Mouse (Mus musculus) B cell, adult 67 days (primary cell): ENCODE results near the gene Rc3h2. TPM values are rescaled to one million over a fixed set of nuclear protein-coding genes. Genes with fewer than 3 reads are reported as not detected.

Experiments
- total RNA-seq, 2 experiments: library from RNA; stranded (reverse); gene quantifications; 4 replicates each; pipeline ENCODE4 v1.2.4; 2023

Gene Rc3h2
- total RNA-seq, result 10 to 100 TPM; 71.5 to 73.7 TPM

DNA sequence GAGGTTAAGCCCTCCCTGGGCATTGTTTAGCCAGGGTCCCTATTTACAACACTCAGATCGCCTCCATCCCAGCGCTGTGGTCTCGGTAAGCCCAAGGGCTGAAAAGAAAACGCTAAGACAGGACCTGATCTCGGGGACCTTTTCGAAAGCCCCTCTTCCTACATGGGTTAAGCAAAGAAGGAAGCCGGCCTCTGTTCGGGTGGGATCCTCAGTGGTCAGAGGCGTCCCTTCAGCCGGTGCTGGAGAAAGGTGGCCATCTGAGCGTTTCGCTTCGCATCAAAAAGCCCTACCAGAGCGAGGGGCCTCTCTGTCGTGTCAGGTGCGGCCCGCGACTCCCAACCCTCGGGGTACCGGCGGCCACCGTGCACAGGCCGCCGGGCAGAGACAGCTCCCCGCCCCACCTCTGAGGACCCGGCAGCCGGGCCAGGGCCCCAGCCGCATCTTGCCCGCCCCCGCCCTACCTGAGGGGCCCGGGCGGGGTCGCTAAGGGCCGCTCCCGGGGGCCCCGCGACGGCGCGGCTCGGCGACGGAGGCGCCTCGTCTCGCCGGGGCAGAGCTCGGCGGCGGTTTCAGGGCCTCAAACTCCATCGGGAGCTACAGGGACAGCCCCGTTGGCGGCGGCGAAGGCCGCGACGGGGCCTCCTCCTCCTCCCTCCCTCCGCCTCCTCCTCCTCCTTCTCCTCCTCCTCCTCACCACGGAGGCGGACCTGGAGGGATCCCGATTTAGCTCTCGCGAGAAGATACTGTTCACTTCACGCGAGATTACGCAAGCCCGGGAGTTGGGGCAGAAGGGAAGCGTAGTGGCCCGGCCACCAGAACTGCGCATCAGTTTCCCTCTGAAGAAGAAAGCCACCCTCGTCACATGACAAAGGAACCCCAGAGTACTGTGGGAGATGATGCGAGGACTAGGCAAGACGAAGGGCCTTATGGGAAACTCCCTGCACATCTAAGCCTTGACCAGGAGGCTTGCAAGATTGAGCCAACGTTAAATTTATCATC, at the start of gene Rc3h2:
Rc3h2 (minus strand) TSS at position 598 of the 999 bp plus-strand sequence.

DNA sequence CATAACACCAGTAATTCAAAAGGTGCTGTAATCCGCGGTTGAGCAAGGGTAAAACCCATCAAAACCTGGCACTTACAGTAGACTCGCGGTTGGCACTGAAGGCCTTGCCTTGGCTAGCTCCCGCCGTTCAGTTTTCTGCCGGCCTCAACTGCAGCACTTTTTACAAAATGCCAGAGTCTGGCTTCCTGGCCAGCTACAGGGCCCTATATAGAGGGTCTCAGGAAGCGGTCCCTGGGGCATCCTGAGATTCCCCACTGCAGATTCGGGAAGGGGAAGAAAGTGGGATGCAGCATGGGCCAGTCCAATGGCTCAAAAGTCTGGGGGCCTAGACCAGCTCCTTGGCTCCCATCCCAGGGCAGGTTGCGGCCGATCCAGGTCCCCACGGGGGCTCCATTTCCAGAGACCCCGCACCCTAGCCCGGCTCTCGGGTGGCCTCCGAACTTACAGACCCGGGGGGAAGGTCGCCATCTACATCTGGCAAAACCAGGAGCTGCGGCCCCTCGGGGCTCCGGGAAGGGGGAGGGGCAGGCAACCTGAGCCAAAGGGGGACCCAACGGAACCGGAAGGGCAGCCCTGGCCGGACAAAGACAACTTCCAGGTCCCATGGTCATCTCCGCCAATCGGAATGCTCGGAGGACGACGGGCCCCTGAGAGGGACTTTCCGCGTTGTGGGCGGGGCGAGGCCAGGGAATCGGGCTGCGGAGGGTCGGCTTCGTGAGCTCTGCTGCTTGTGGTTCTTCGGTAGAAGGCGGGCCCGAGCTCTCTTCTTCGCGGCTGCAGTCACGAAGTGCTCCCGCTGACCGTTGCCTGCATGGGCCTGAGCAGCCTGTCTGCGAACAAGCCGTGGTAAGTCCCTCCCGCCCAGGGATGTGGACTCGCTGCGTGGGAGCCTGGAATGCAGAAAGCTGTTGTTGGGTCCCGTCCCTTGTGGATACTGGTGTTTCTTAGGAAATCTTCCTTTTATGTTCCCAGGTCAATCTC, 20.2 kb upstream of the Rc3h2 start, which contains the start of the genes Zbtb26, Zbtb6 and Rabgap1:
Zbtb26 (minus strand) TSS at position 525 of the 981 bp plus-strand sequence.
Zbtb6 (minus strand) TSS at position 561 of the 981 bp plus-strand sequence.
Rabgap1 (plus strand) TSS at position 669 of the 981 bp plus-strand sequence.

DNA sequence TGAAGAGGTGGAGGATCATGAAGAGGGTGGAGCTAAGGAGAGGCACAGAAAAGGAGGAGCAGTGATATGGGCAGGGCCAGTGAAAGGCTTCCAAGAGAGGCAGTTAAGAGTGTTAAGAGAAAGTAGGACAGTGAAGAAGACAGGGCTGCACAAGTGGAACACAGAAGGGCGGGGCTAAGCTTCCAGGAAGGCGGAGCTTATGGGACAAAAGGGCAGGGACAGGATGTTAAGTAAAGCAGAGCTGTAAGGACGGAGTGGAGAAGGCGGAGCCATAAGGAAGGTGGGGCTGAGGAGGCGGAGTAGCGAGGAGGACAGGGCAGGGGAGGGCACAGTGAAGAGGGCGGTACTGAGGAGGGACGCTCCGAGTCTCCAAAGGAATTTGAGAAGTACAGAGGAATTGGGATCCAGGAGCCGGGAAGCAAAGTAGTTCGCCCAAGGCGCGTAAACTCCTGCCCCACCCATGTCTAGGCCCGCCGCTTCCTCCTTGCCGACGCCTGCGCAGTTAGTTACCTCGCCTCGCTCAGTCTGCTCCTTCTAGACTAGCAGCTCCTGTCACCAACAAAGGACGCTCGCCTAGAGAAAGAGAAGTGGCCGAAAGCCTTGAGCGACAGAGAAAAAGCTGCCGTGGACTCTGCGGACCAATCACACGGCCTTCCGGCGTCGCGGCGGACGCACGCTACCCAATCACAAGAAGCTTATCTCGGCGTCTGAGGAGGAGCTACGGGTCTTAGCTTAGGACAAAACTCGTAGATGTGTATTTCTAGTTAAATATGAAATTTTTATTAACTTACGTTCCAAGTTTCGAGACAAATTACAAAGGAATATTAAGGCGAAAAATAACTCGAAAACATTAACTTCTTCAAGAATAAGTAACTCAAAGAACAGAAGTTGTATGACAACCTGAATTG, 63.8 kb downstream of the Rc3h2 start, which contains the start of gene Pdcl:
Pdcl (minus strand) TSS at position 700 of the 908 bp plus-strand sequence.

DNA sequence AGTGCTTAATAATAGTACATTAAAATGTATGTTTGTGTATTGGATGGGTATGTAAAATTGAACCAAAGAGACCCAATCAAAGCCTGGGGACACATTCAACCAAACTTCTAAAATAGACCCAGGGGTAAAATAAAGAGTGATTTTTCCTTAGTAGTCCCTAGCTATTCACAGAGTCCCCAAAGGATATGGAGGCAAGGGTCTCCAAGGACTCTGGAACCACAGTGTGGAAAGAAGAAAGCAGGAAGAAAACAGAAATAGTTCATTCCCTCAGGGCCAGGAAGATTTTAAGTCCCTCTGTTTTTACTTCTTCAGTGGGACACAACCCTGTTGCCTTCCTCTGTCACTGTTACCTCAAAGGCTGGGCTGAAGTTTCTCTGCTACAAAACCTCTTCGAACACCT, 96.5 kb downstream of the Rc3h2 start, which contains the start of gene Olfr368:
Olfr368 (plus strand) TSS at position 301 of the 400 bp plus-strand sequence.

Other genes with a start within 250 kb of the Rc3h2 start
- under 1 TPM in 1 of 2 experiments, not detected in 1; 0.09 TPM for gene Olfr365, start 234.7 kb downstream of the Rc3h2 start, total RNA-seq
- not detected for gene Olfr366, start 211.3 kb downstream of the Rc3h2 start, total RNA-seq
- gene Olfr368, start 96.4 kb downstream of the Rc3h2 start, total RNA-seq, result not detected
- gene Pdcl, start 63.6 kb downstream of the Rc3h2 start, total RNA-seq, result 10 to 100 TPM; 37.5 to 44.1 TPM
- gene Zbtb26, start 20.2 kb upstream of the Rc3h2 start, total RNA-seq, result 1 to 10 TPM; 5.5 to 6.7 TPM
- gene Zbtb6, start 20.3 kb upstream of the Rc3h2 start, total RNA-seq, result 10 to 100 TPM; 18.9 to 19.8 TPM
- 10 to 100 TPM; 45.5 to 50.2 TPM for gene Rabgap1, start 20.4 kb upstream of the Rc3h2 start, total RNA-seq
- 1 to 10 TPM; 3.4 to 3.8 TPM for gene Gpr21, start 93.4 kb upstream of the Rc3h2 start, total RNA-seq